Comparison of ENCODE assay signal across 23 mouse cellular contexts in the genomic region with DNA sequence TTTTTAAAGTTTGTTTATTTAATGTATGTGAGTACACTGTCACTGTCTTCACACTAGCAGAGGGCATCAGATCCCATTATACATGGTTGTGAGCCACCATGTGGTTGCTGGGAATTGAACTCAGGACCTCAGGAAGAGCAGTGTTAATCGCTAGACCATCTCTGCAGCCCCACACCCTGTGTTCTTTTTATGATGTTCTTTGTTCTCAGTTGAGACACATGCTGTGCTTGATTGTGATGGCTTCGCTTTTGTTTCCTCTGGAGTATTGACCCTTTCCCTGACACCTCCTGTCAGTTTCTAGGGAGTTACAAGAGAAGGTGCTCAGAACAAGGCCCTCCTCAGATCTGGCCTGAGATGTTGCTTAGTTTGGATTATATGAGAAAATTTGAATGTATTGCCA. TPM values are rescaled to one million over a fixed set of nuclear protein-coding genes. Genes with fewer than 3 reads are reported as not detected.
DNase-seq lines count a peak whose midpoint lies in the region; TF ChIP-seq lines count a peak whose summit lies in the region.
"Had no signal": no experiment of that assay in that cellular context is flagged by ENCODE, and none has a peak within 500 bp of the region (broad histone marks: within the 10 kb centered on the region; RNA-seq: fewer than 3 reads in every experiment).

No protein-coding gene starts in this region.

- 0 out of 2 replicates have a peak, but pooled peaks have one; percentile 2 for TF ChIP-seq CTCF in layer of hippocampus, adult 2 months (conservative IDR thresholded peaks at IDR 0.05)
- no peak for TF ChIP-seq CTCF in ES-Bruce4 (IDR thresholded peaks at IDR 0.05; ENCODE audit: low read depth, low read length)

- H3K27me3 ChIP-seq in ES-Bruce4 (ENCODE audit: control insufficient read depth, insufficient read depth, low read length, poor library complexity, severe bottlenecking): no peaks in the 10 kb centered on the region
- H3K27me3 ChIP-seq: embryonic facial prominence, embryonic 13.5 days; embryonic facial prominence, embryonic 15.5 days; forebrain, embryonic 12.5 days had no signal

- 0 out of 2 replicates have a peak, but pooled peaks have one; percentile 13 for TF ChIP-seq EP300 in ES-Bruce4 (IDR thresholded peaks at IDR 0.05; ENCODE audit: insufficient read depth, low read depth, low read length)

- H3K4me3 ChIP-seq in layer of hippocampus, adult 2 months: no peak overlapping the region
- no peak overlapping the region for H3K4me3 ChIP-seq in ES-Bruce4 (ENCODE audit: low read depth, low read length)
- H3K4me3 ChIP-seq: embryonic facial prominence, embryonic 13.5 days; embryonic facial prominence, embryonic 15.5 days; erythroblast, embryonic 14.5 days; forebrain, embryonic 10.5 days; forebrain, embryonic 12.5 days had no signal

- no peak overlapping the region for H3K27ac ChIP-seq in layer of hippocampus, adult 2 months
- no peak overlapping the region for H3K27ac ChIP-seq in ES-Bruce4 (ENCODE audit: insufficient read depth, low read length)
- H3K27ac ChIP-seq: embryonic facial prominence, embryonic 13.5 days; embryonic facial prominence, embryonic 15.5 days; forebrain, embryonic 10.5 days; forebrain, embryonic 12.5 days had no signal

- H3K36me3 ChIP-seq in ES-Bruce4 (ENCODE audit: control insufficient read depth, insufficient read depth, low read length, poor library complexity, severe bottlenecking): peaks cover 2% of the 10 kb centered on the region
- H3K36me3 ChIP-seq: G1E had no signal

- H3K9ac ChIP-seq in ES-Bruce4 (ENCODE audit: low read depth, poor library complexity, severe bottlenecking): no peak overlapping the region
- H3K9ac ChIP-seq: embryonic facial prominence, embryonic 13.5 days; embryonic facial prominence, embryonic 15.5 days; forebrain, embryonic 12.5 days had no signal

- peaks cover 5% of the 10 kb centered on the region for H3K4me1 ChIP-seq in ES-Bruce4 (ENCODE audit: control insufficient read depth, insufficient read depth, low read length)
- H3K4me1 ChIP-seq: embryonic facial prominence, embryonic 13.5 days; embryonic facial prominence, embryonic 15.5 days; forebrain, embryonic 10.5 days; forebrain, embryonic 12.5 days had no signal

- no peaks in the 10 kb centered on the region for H3K9me3 ChIP-seq in ES-Bruce4 (replicated peaks; ENCODE audit: control insufficient read depth, insufficient read depth, low read length, poor library complexity, severe bottlenecking)
- H3K9me3 ChIP-seq: embryonic facial prominence, embryonic 13.5 days; embryonic facial prominence, embryonic 15.5 days; forebrain, embryonic 10.5 days; forebrain, embryonic 12.5 days; G1E had no signal

- no peak for TF ChIP-seq POLR2A in ES-Bruce4 (IDR thresholded peaks at IDR 0.05; ENCODE audit: insufficient read depth, low read length)

- DNase-seq in layer of hippocampus, adult 2 months (ENCODE audit: low spot score in 2 of 2): no peak
- DNase-seq in layer of hippocampus, postnatal 25 days (ENCODE audit: extremely low spot score in 1 of 2, low spot score in 1 of 2): no peak
- DNase-seq in ES-CJ7 (ENCODE audit: low read depth, low spot score) (peak; percentile 82), R1 (ENCODE audit: low read depth, low spot score) (peak; percentile 93)
- DNase-seq in cerebellum, adult 9-11 months: no peak
- no peak for DNase-seq in urinary bladder, postnatal 25 days (ENCODE audit: low spot score)
- DNase-seq in thymus, postnatal 0 days (ENCODE audit: low spot score): no peak
- DNase-seq: adrenal gland, adult 2 months; adrenal gland, postnatal 14 days; adrenal gland, postnatal 36 days; cerebellum, adult 11-12 months; cerebellum, adult 2 months; cerebellum, adult 9-10 months; cerebellum, postnatal 14 days; cerebellum, postnatal 36 days; embryo, embryonic 11 days had no signal

RNA-seq across cellular contexts. Expression of gene Prkar2a, which starts 34.6 kb away (rescaled TPM):
- 10 to 100 TPM; 43.4 to 45.5 TPM for total RNA-seq in layer of hippocampus, adult 2 months (2021)
- 10 to 100 TPM; 38.7 to 38.8 TPM for total RNA-seq in layer of hippocampus, postnatal 25 days (2021)
- 58.4 and 72.2 TPM in 2 replicates for polyA plus RNA-seq in ES-Bruce4 (2011; ENCODE audit: insufficient read depth, insufficient read length, low read depth, missing spikeins)
- polyA plus RNA-seq in thymus, postnatal 0 days (2015; fragmentation: Nextera tagmentation; extraction: Ambion mirVana): 5.8 and 7.7 TPM in 2 replicates
- polyA plus RNA-seq: G1E had no signal

RNA-seq across cellular contexts. Expression of gene Ip6k2, which starts 59.8 kb away (rescaled TPM):
- 100 to 1,000 TPM; 249 to 251 TPM for total RNA-seq in layer of hippocampus, adult 2 months (2021)
- total RNA-seq in layer of hippocampus, postnatal 25 days (2021): 100 to 1,000 TPM; 203 to 244 TPM
- 37.4 and 39.5 TPM in 2 replicates for polyA plus RNA-seq in ES-Bruce4 (2011; ENCODE audit: insufficient read depth, insufficient read length, low read depth, missing spikeins)
- 40.9 and 49.8 TPM in 2 replicates for polyA plus RNA-seq in thymus, postnatal 0 days (2015; fragmentation: Nextera tagmentation; extraction: Ambion mirVana)

Comparison
In these comparisons a context has a peak if more than half of its experiments do, and no peak if none do; other contexts are left out.
1. DNase-seq: peak in ES-CJ7 (single experiment) and R1 (single experiment); none in layer of hippocampus, adult 2 months (0 of 2), layer of hippocampus, postnatal 25 days (0 of 2), cerebellum, adult 9-11 months (single experiment), urinary bladder, postnatal 25 days (single experiment) and thymus, postnatal 0 days (single experiment).